Mouse (Mus musculus): ENCODE measurements around the gene Cpsf6. TPM values are rescaled to one million over a fixed set of nuclear protein-coding genes. Genes with fewer than 3 reads are reported as not detected.
A peak's percentile ranks its signal among the peaks of the same experiment; 100 is the strongest.

The Cpsf6 gene
- total RNA-seq, 2 experiments from 2014 or later, result 116 to 120 TPM

GRCm38 (mm10) chr10:117377431-117378290, 2.2 kb downstream of the Cpsf6 start:
- intact Hi-C loops (cut with DNase I), result loop anchor here (2.0 to 10.0 kb wide), 3 partner anchors 57 to 297 kb away; partner anchors contain the start of gene Yeats4
- TF ChIP-seq CTCF (IDR thresholded peaks at IDR 0.05), result no peak
- DNase-seq (ENCODE audit: extremely low spot score in 1 of 2, low spot score in 2 of 2), result no peak
- Histone ChIP-seq H3K4me3 (peak overlapping the region; percentile 71), H3K27ac (peak overlapping the region; percentile 81)

GRCm38 (mm10) chr10:117376580-117377189, 3.1 kb downstream of the Cpsf6 start:
- peak; percentile 30 for TF ChIP-seq CTCF (IDR thresholded peaks at IDR 0.05)
- Histone ChIP-seq H3K4me3 (peak overlapping the region; percentile 71), H3K27ac (peak overlapping the region; percentile 81)
- intact Hi-C loops (cut with DNase I), result loop anchor here (2.0 to 10.0 kb wide), 3 partner anchors 58 to 298 kb away; partner anchors contain the start of gene Yeats4
- peak; percentile 97 to 98 for DNase-seq (ENCODE audit: extremely low spot score in 1 of 2, low spot score in 2 of 2)

GRCm38 (mm10) chr10:117375841-117376579, 3.8 kb downstream of the Cpsf6 start:
- intact Hi-C loops (cut with DNase I), result loop anchor here (2.0 to 10.0 kb wide), 3 partner anchors 59 to 299 kb away; partner anchors contain the start of gene Yeats4
- peak overlapping the region; percentile 81 for H3K27ac ChIP-seq
- H3K4me3 ChIP-seq, result peak overlapping the region; percentile 71
- no peak for TF ChIP-seq CTCF (IDR thresholded peaks at IDR 0.05)
- peak; percentile 47 to 53 for DNase-seq (ENCODE audit: extremely low spot score in 1 of 2, low spot score in 2 of 2)

- Histone ChIP-seq H3K27ac (no peak overlapping the region), H3K4me3 (peak overlapping the region; percentile 71)
- DNase-seq (ENCODE audit: extremely low spot score in 1 of 2, low spot score in 2 of 2), result no peak
- intact Hi-C loops (cut with DNase I), result loop anchor here (10.0 kb wide), 1 partner anchor 300 kb away; no protein-coding TSS in a partner anchor
- no peak for TF ChIP-seq CTCF (IDR thresholded peaks at IDR 0.05)
These were observed 4.7 kb downstream of the Cpsf6 start for GRCm38 (mm10) chr10:117375163-117375562.

GRCm38 (mm10) chr10:117363106-117363505, 16.7 kb downstream of the Cpsf6 start:
- no peak overlapping the region for H3K4me3 ChIP-seq
- TF ChIP-seq CTCF (IDR thresholded peaks at IDR 0.05), result peak; percentile 94
- H3K27ac ChIP-seq, result no peak overlapping the region
- DNase-seq (ENCODE audit: extremely low spot score in 1 of 2, low spot score in 2 of 2), result peak; percentile 25 to 59
- intact Hi-C loops (cut with DNase I), result loop anchor here (1.0 to 10.0 kb wide), 3 partner anchors 72 to 329 kb away; no protein-coding TSS in a partner anchor

GRCm38 (mm10) chr10:117358891-117359290, 20.9 kb downstream of the Cpsf6 start:
- TF ChIP-seq CTCF (IDR thresholded peaks at IDR 0.05), result no peak
- H3K4me3 ChIP-seq, result no peak overlapping the region
- H3K27ac ChIP-seq, result no peak overlapping the region
- no peak for DNase-seq (ENCODE audit: extremely low spot score in 1 of 2, low spot score in 2 of 2)
- intact Hi-C loops (cut with DNase I), result no loop called here

- intact Hi-C loops (cut with DNase I), result no loop called here
These were observed 36.8 kb downstream of the Cpsf6 start for GRCm38 (mm10) chr10:117343000-117343399.

GRCm38 (mm10) chr10:117342406-117342805, 37.4 kb downstream of the Cpsf6 start:
- H3K27ac ChIP-seq, result no peak overlapping the region
- no peak overlapping the region for H3K4me3 ChIP-seq
- no peak for DNase-seq (ENCODE audit: extremely low spot score in 1 of 2, low spot score in 2 of 2)
- no peak for TF ChIP-seq CTCF (IDR thresholded peaks at IDR 0.05)
- intact Hi-C loops (cut with DNase I), result no loop called here

More at GRCm38 (mm10) chr10:117343000-117343399, 36.8 kb downstream of the Cpsf6 start:
- Histone ChIP-seq H3K4me3 (no peak overlapping the region), H3K27ac (no peak overlapping the region)
- DNase-seq (ENCODE audit: extremely low spot score in 1 of 2, low spot score in 2 of 2), result no peak
- no peak for TF ChIP-seq CTCF (IDR thresholded peaks at IDR 0.05)

GRCm38 (mm10) chr10:117341029-117341428, 38.8 kb downstream of the Cpsf6 start:
- TF ChIP-seq CTCF (IDR thresholded peaks at IDR 0.05), result no peak
- Histone ChIP-seq H3K4me3 (no peak overlapping the region), H3K27ac (no peak overlapping the region)
- DNase-seq (ENCODE audit: extremely low spot score in 1 of 2, low spot score in 2 of 2), result no peak
- intact Hi-C loops (cut with DNase I), result no loop called here

- Histone ChIP-seq H3K4me3 (no peak overlapping the region), H3K27ac (no peak overlapping the region)
- no peak for DNase-seq (ENCODE audit: extremely low spot score in 1 of 2, low spot score in 2 of 2)
- intact Hi-C loops (cut with DNase I), result loop anchor here (2.0 kb wide), 1 partner anchor 96 kb away; no protein-coding TSS in a partner anchor
- no peak for TF ChIP-seq CTCF (IDR thresholded peaks at IDR 0.05)
These were observed 40.6 kb downstream of the Cpsf6 start for GRCm38 (mm10) chr10:117339241-117339640.

- Histone ChIP-seq H3K27ac (no peak overlapping the region), H3K4me3 (no peak overlapping the region)
- DNase-seq (ENCODE audit: extremely low spot score in 1 of 2, low spot score in 2 of 2), result no peak
- TF ChIP-seq CTCF (IDR thresholded peaks at IDR 0.05), result peak; percentile 47
- intact Hi-C loops (cut with DNase I), result loop anchor here (2.0 kb wide), 1 partner anchor 97 kb away; no protein-coding TSS in a partner anchor
These were observed 41.9 kb downstream of the Cpsf6 start for GRCm38 (mm10) chr10:117337946-117338345.

All from left cerebral cortex, adult 2 months (tissue).